Mouse (Mus musculus) CH12.LX (cell line): ENCODE results near the gene Vps18. TPM values are rescaled to one million over a fixed set of nuclear protein-coding genes. Genes with fewer than 3 reads are reported as not detected.

ENCODE experiments used
- DNase-seq: peaks from one replicate; pipeline ENCODE4 v3.0.0-alpha.2; 2013; ENCODE audit errors: extremely low read depth
- H3K27ac ChIP-seq: 2 replicates; pipeline ENCODE4 v1.5.1; 2012; ENCODE audit warnings: low read depth, mild to moderate bottlenecking, control low read depth, moderate library complexity; ENCODE audit not compliant: insufficient read depth
- H3K27me3 ChIP-seq: replicated peaks from 2 replicates; pipeline ENCODE3; 2012; ENCODE audit warnings: inconsistent platforms
- H3K36me3 ChIP-seq, 2 experiments: replicated peaks in 1 of 2; 2 replicates each; pipeline versions ENCODE3 to v1.6.1; 2012; ENCODE audit warnings: inconsistent platforms in 1 of 2, low read length in 1 of 2, mild to moderate bottlenecking in 1 of 2, mixed read lengths in 1 of 2, moderate library complexity in 1 of 2; ENCODE audit not compliant: control insufficient read depth in 1 of 2, insufficient read depth in 1 of 2
- H3K4me1 ChIP-seq, 2 experiments: 2 replicates each; pipeline ENCODE4 v1.6.1; 2012; ENCODE audit warnings: inconsistent platforms in 1 of 2, moderate library complexity in 1 of 2; ENCODE audit not compliant: insufficient read depth in 2 of 2, control insufficient read depth in 1 of 2
- H3K4me2 ChIP-seq: 2 replicates; pipeline ENCODE4 v1.6.1; 2012; ENCODE audit warnings: low read depth, mild to moderate bottlenecking, control low read depth; ENCODE audit not compliant: poor library complexity, insufficient read depth, severe bottlenecking
- H3K4me3 ChIP-seq, 3 experiments: fragments of 150-350 bp in 1 of 3; sonication (generic) in 1 of 3; replicated peaks in 1 of 3; 2 replicates each; pipeline versions ENCODE3 to v1.5.1; 2011 to 2012; ENCODE audit warnings: low read depth in 2 of 3, low read length in 2 of 3, mild to moderate bottlenecking in 2 of 3, moderate library complexity in 2 of 3, control low read depth in 1 of 3, improper control_type of control experiment in 1 of 3, inconsistent platforms in 1 of 3, mixed read lengths in 1 of 3; ENCODE audit not compliant: poor library complexity in 1 of 3
- H3K79me2 ChIP-seq: replicated peaks from 2 replicates; pipeline ENCODE4 v1.6.1; 2012; ENCODE audit warnings: mild to moderate bottlenecking, moderate library complexity; ENCODE audit not compliant: control insufficient read depth, poor library complexity, insufficient read depth, severe bottlenecking; ENCODE audit errors: extremely low read depth
- H3K9ac ChIP-seq: 2 replicates; pipeline ENCODE4 v1.6.1; 2012; ENCODE audit warnings: low read depth, mild to moderate bottlenecking, control low read depth, moderate library complexity; ENCODE audit not compliant: insufficient read depth
- H3K9me3 ChIP-seq: replicated peaks from 2 replicates; pipeline ENCODE3; 2012; ENCODE audit warnings: low read length, inconsistent platforms, mixed read lengths
- BHLHE40 ChIP-seq: IDR thresholded peaks from 2 replicates; pipeline ENCODE4 v1.6.1; 2011; ENCODE audit warnings: mild to moderate bottlenecking, low read depth, low read length, improper control_type of control experiment
- CHD2 ChIP-seq: IDR thresholded peaks from 2 replicates; pipeline ENCODE4 v1.6.1; 2011; ENCODE audit warnings: low read length, improper control_type of control experiment
- CTCF ChIP-seq, 2 experiments: IDR thresholded peaks in 1 of 2; conservative IDR thresholded peaks in 1 of 2; 2 replicates each; pipeline ENCODE4 v1.5.1; 2011 to 2012; ENCODE audit warnings: low read depth in 2 of 2, low read length in 2 of 2, improper control_type of control experiment in 1 of 2, inconsistent platforms in 1 of 2, mild to moderate bottlenecking in 1 of 2, moderate library complexity in 1 of 2
- E2F4 ChIP-seq: IDR thresholded peaks from 2 replicates; pipeline ENCODE4 v1.6.1; 2011; ENCODE audit warnings: low read depth, low read length, improper control_type of control experiment; ENCODE audit not compliant: insufficient replicate concordance
- ELF1 ChIP-seq: IDR thresholded peaks from 2 replicates; pipeline ENCODE4 v1.6.1; 2014; ENCODE audit warnings: low read depth, mild to moderate bottlenecking, inconsistent platforms, low read length, improper control_type of control experiment
- EP300 ChIP-seq: IDR thresholded peaks from 2 replicates; pipeline ENCODE4 v1.6.1; 2011; ENCODE audit warnings: low read length, improper control_type of control experiment
- GABPA ChIP-seq: IDR thresholded peaks from 2 replicates; pipeline ENCODE4 v1.6.1; 2012; ENCODE audit warnings: low read depth, low read length, improper control_type of control experiment, inconsistent platforms; ENCODE audit not compliant: insufficient replicate concordance
- JUN ChIP-seq: IDR thresholded peaks from 2 replicates; pipeline ENCODE4 v1.6.1; 2011; ENCODE audit warnings: low read depth, mild to moderate bottlenecking, low read length, improper control_type of control experiment, moderate library complexity; ENCODE audit not compliant: insufficient read depth
- JUND ChIP-seq: conservative IDR thresholded peaks from 2 replicates; pipeline ENCODE4 v1.6.1; 2011; ENCODE audit warnings: low read depth, low read length, improper control_type of control experiment
- KAT2A ChIP-seq: IDR thresholded peaks from 2 replicates; pipeline ENCODE4 v1.6.1; 2012; ENCODE audit warnings: low read length, improper control_type of control experiment, inconsistent platforms; ENCODE audit not compliant: insufficient replicate concordance
- MAFK ChIP-seq: IDR thresholded peaks from 2 replicates; pipeline ENCODE4 v1.6.1; 2011; ENCODE audit warnings: low read length, improper control_type of control experiment; ENCODE audit not compliant: insufficient replicate concordance
- MAX ChIP-seq: IDR thresholded peaks from 2 replicates; pipeline ENCODE4 v1.6.1; 2011; ENCODE audit warnings: low read length, improper control_type of control experiment
- MEF2A ChIP-seq: IDR thresholded peaks from 2 replicates; pipeline ENCODE4 v1.6.1; 2014; ENCODE audit warnings: low read depth, mild to moderate bottlenecking, inconsistent platforms, low read length, improper control_type of control experiment, borderline replicate concordance
- NELFE ChIP-seq: IDR thresholded peaks from 2 replicates; pipeline ENCODE4 v1.6.1; 2011; ENCODE audit warnings: low read depth, low read length, improper control_type of control experiment
- NRF1 ChIP-seq: IDR thresholded peaks from 2 replicates; pipeline ENCODE4 v1.6.1; 2014; ENCODE audit warnings: low read depth, mild to moderate bottlenecking, inconsistent platforms, low read length, improper control_type of control experiment, moderate library complexity
- PAX5 ChIP-seq: IDR thresholded peaks from 2 replicates; pipeline ENCODE4 v1.6.1; 2012; ENCODE audit warnings: low read length, inconsistent platforms, mixed read lengths
- POLR2A ChIP-seq: IDR thresholded peaks from 2 replicates; pipeline ENCODE4 v1.6.1; 2011; ENCODE audit warnings: low read depth, mild to moderate bottlenecking, improper control_type of control experiment, low read length
- POLR2AphosphoS2 ChIP-seq: IDR thresholded peaks from 2 replicates; pipeline ENCODE4 v1.6.1; 2011; ENCODE audit warnings: low read depth, low read length, improper control_type of control experiment
- RAD21 ChIP-seq: IDR thresholded peaks from 2 replicates; pipeline ENCODE4 v1.6.1; 2011; ENCODE audit warnings: low read depth, mild to moderate bottlenecking, low read length, improper control_type of control experiment, moderate library complexity
- SIN3A ChIP-seq: IDR thresholded peaks from 2 replicates; pipeline ENCODE4 v1.6.1; 2012; ENCODE audit warnings: low read length, improper control_type of control experiment, inconsistent platforms
- UBTF ChIP-seq: IDR thresholded peaks from 2 replicates; pipeline ENCODE4 v1.6.1; 2012; ENCODE audit warnings: low read depth, mild to moderate bottlenecking, inconsistent platforms, low read length, improper control_type of control experiment, moderate library complexity
- USF1 ChIP-seq: IDR thresholded peaks from 2 replicates; pipeline ENCODE4 v1.6.1; 2014; ENCODE audit warnings: low read depth, mild to moderate bottlenecking, inconsistent platforms, low read length, improper control_type of control experiment
- ZMIZ1 ChIP-seq: IDR thresholded peaks from 2 replicates; pipeline ENCODE4 v1.6.1; 2012; ENCODE audit warnings: low read depth, mild to moderate bottlenecking, inconsistent platforms, low read length, improper control_type of control experiment
- dilution Hi-C: fragments of 300-500 bp; cut with MboI; formaldehyde crosslinking; loops from 2 replicates; pipeline ENCODE4 v1.14.3; 2020; ENCODE audit warnings: low sequenced_read_pairs; ENCODE audit not compliant: extremely low pct_unique_long_range_greater_than_20kb, extremely low pct_ligation_motif_present
- in situ Hi-C: fragments of 300-500 bp; cut with MboI; formaldehyde crosslinking; loops from 3 replicates; pipeline ENCODE4 v1.14.3; 2019; ENCODE audit warnings: low sequenced_read_pairs, low pct_ligation_motif_present, low pct_unique_long_range_greater_than_20kb, mixed read lengths
- polyA plus RNA-seq: library from polyadenylated mRNA; unstranded; fragments of >175 nt; gene quantifications from 2 replicates; pipeline ENCODE4 v1.2.1, GENCODE M21; 2012; ENCODE audit warnings: low read depth; ENCODE audit not compliant: insufficient read length
- total RNA-seq, 2 experiments: library from RNA; depleted of rRNA; stranded (reverse); fragments of 300-350 nt in 1 of 2; fragments of >200 nt in 1 of 2; gene quantifications; 2 replicates each; pipeline ENCODE4 v1.2.3; 2012 to 2014

The Vps18 gene
- total and polyA plus RNA-seq, 3 experiments = 8.7 to 17.9 (median 15.4) TPM

GRCm38 (mm10) chr2:119322587-119323300, 34.2 kb downstream of the Vps18 start:
- DNase-seq = no peak
- H3K27me3 ChIP-seq = peaks cover 33% of the 10 kb centered on the region
- H3K9ac ChIP-seq = no peak overlapping the region
- in situ Hi-C loops = no loop called here
- H3K4me2 ChIP-seq = no peak overlapping the region
- H3K79me2 ChIP-seq = no peaks in the 10 kb centered on the region
- no peak overlapping the region for H3K27ac ChIP-seq
- dilution Hi-C loops = no loop called here
- H3K4me1 ChIP-seq = peaks cover 9 to 38% of the 10 kb centered on the region in 2 experiments
- H3K4me3 ChIP-seq = no peak overlapping the region
- H3K36me3 ChIP-seq = no peaks in the 10 kb centered on the region
- peaks cover 15% of the 10 kb centered on the region for H3K9me3 ChIP-seq
- TF ChIP-seq MAX (no peak), POLR2A (no peak), SIN3A (no peak), MEF2A (no peak), BHLHE40 (no peak), MAFK (no peak), EP300 (no peak), KAT2A (no peak), CTCF (conservative IDR thresholded peaks at IDR 0.05 in 1 of 2, IDR thresholded peaks at IDR 0.05 in 1 of 2; ENCODE audit: low read depth in 2 of 2, low read length in 2 of 2) (no peak), RAD21 (no peak), UBTF (no peak), JUND (no peak), USF1 (no peak), E2F4 (no peak), NELFE (no peak), ELF1 (no peak), CHD2 (no peak), PAX5 (no peak), GABPA (no peak), NRF1 (no peak)
- TF ChIP-seq, all 38 proteins: peak for 0

- H3K9ac ChIP-seq = no peak overlapping the region
- TF ChIP-seq ELF1 = no peak
- no peak for TF ChIP-seq MEF2A
- TF ChIP-seq NELFE = no peak
- no peak for TF ChIP-seq MAX
- TF ChIP-seq JUN = no peak
- no peak for TF ChIP-seq CHD2
- TF ChIP-seq ZMIZ1 = no peak
- TF ChIP-seq POLR2AphosphoS2 = no peak
- no peak for TF ChIP-seq MAFK
- no peak for TF ChIP-seq PAX5
- H3K4me3 ChIP-seq = no peak overlapping the region
- DNase-seq = no peak
- in situ Hi-C loops = no loop called here
- peaks cover 9 to 28% of the 10 kb centered on the region in 2 experiments for H3K4me1 ChIP-seq
- H3K4me2 ChIP-seq = no peak overlapping the region
- no peaks in the 10 kb centered on the region for H3K36me3 ChIP-seq
- peaks cover 45% of the 10 kb centered on the region for H3K27me3 ChIP-seq
- no peak overlapping the region for H3K27ac ChIP-seq
- H3K9me3 ChIP-seq = peaks cover 15% of the 10 kb centered on the region
- no peaks in the 10 kb centered on the region for H3K79me2 ChIP-seq
- dilution Hi-C loops = no loop called here
Observed at GRCm38 (mm10) chr2:119323866-119324575, 35.5 kb downstream of the Vps18 start.
